Mouse (Mus musculus): ENCODE measurements around the gene Fgfr2.

The Fgfr2 gene

GRCm38 (mm10) chr7:130216272-130216671, 2906.9 kb downstream of the Fgfr2 start:
- DNase-seq (ENCODE audit: low spot score in 2 of 2) = no peak

- DNase-seq (ENCODE audit: low spot score in 2 of 2) = no peak
These were observed 2907.6 kb downstream of the Fgfr2 start for GRCm38 (mm10) chr7:130215348-130216252.

- no peak for DNase-seq (ENCODE audit: low spot score in 2 of 2)
These were observed 2910.0 kb downstream of the Fgfr2 start for GRCm38 (mm10) chr7:130213156-130213555.

- DNase-seq (ENCODE audit: low spot score in 2 of 2) = no peak
These were observed 2911.7 kb downstream of the Fgfr2 start for GRCm38 (mm10) chr7:130211411-130211810.

GRCm38 (mm10) chr7:130208601-130209000, 2914.5 kb downstream of the Fgfr2 start:
- no peak for DNase-seq (ENCODE audit: low spot score in 2 of 2)

GRCm38 (mm10) chr7:130206181-130206582, 2917.0 kb downstream of the Fgfr2 start:
- DNase-seq (ENCODE audit: low spot score in 2 of 2) = no peak

GRCm38 (mm10) chr7:130205140-130205539, 2918.0 kb downstream of the Fgfr2 start:
- no peak for DNase-seq (ENCODE audit: low spot score in 2 of 2)

GRCm38 (mm10) chr7:130201020-130201419, 2922.1 kb downstream of the Fgfr2 start:
- DNase-seq (ENCODE audit: low spot score in 2 of 2) = no peak

- no peak for DNase-seq (ENCODE audit: low spot score in 2 of 2)
These were observed 2923.2 kb downstream of the Fgfr2 start for GRCm38 (mm10) chr7:130199951-130200350.

GRCm38 (mm10) chr7:130199317-130199716, 2923.8 kb downstream of the Fgfr2 start:
- no peak for DNase-seq (ENCODE audit: low spot score in 2 of 2)

- no peak for DNase-seq (ENCODE audit: low spot score in 2 of 2)
These were observed 2928.1 kb downstream of the Fgfr2 start for GRCm38 (mm10) chr7:130195081-130195480.

- DNase-seq (ENCODE audit: low spot score in 2 of 2) = no peak
These were observed 2932.7 kb downstream of the Fgfr2 start for GRCm38 (mm10) chr7:130190329-130190975.

- DNase-seq (ENCODE audit: low spot score in 2 of 2) = no peak
These were observed 2933.2 kb downstream of the Fgfr2 start for GRCm38 (mm10) chr7:130189901-130190300.

- DNase-seq (ENCODE audit: low spot score in 2 of 2) = no peak
These were observed 2935.0 kb downstream of the Fgfr2 start for GRCm38 (mm10) chr7:130188108-130188507.

- no peak for DNase-seq (ENCODE audit: low spot score in 2 of 2)
These were observed 2938.3 kb downstream of the Fgfr2 start for GRCm38 (mm10) chr7:130184864-130185263.

- DNase-seq (ENCODE audit: low spot score in 2 of 2) = no peak
These were observed 2939.2 kb downstream of the Fgfr2 start for GRCm38 (mm10) chr7:130183960-130184359.

GRCm38 (mm10) chr7:130182551-130182950, 2940.6 kb downstream of the Fgfr2 start:
- DNase-seq (ENCODE audit: low spot score in 2 of 2) = no peak

GRCm38 (mm10) chr7:130178991-130179390, 2944.2 kb downstream of the Fgfr2 start:
- no peak for DNase-seq (ENCODE audit: low spot score in 2 of 2)

GRCm38 (mm10) chr7:130177009-130177408, 2946.1 kb downstream of the Fgfr2 start:
- DNase-seq (ENCODE audit: low spot score in 2 of 2) = no peak

- no peak for DNase-seq (ENCODE audit: low spot score in 2 of 2)
These were observed 2948.6 kb downstream of the Fgfr2 start for GRCm38 (mm10) chr7:130174525-130174924.

- no peak for DNase-seq (ENCODE audit: low spot score in 2 of 2)
These were observed 2949.2 kb downstream of the Fgfr2 start for GRCm38 (mm10) chr7:130173914-130174313.

- DNase-seq (ENCODE audit: low spot score in 2 of 2) = no peak
These were observed 2953.0 kb downstream of the Fgfr2 start for GRCm38 (mm10) chr7:130170144-130170543.

- DNase-seq (ENCODE audit: low spot score in 2 of 2) = no peak
These were observed 2954.9 kb downstream of the Fgfr2 start for GRCm38 (mm10) chr7:130168296-130168695.
